Comparison of ENCODE assay signal across 20 mouse cellular contexts in genomic region chr1:80868805-80869204, GRCm38 (mm10).
"Had no signal": no experiment of that assay in that cellular context is flagged by ENCODE, and none has a peak within 500 bp of the region (broad histone marks: within the 10 kb centered on the region; RNA-seq: fewer than 3 reads in every experiment).

No protein-coding gene starts in this region.

- H3K4me2 ChIP-seq: limb, embryonic 13.5 days; liver, embryonic 13.5 days; lung, embryonic 14.5 days; midbrain, embryonic 11.5 days; neural tube, embryonic 12.5 days; neural tube, embryonic 15.5 days had no signal

- H3K27me3 ChIP-seq: limb, embryonic 13.5 days; liver, embryonic 13.5 days; neural tube, embryonic 12.5 days; neural tube, embryonic 15.5 days had no signal

- H3K4me3 ChIP-seq: limb, embryonic 13.5 days; liver, embryonic 13.5 days; neural tube, embryonic 12.5 days; neural tube, embryonic 15.5 days had no signal

- H3K9ac ChIP-seq: limb, embryonic 13.5 days; liver, embryonic 13.5 days; lung, embryonic 14.5 days; neural tube, embryonic 12.5 days; neural tube, embryonic 15.5 days had no signal

- DNase-seq: kidney, adult 18-20 months; kidney, adult 9 months; kidney, postnatal 14 days; kidney, postnatal 4 days; left cerebral cortex, postnatal 4 days; liver, embryonic 13.5 days; lung, embryonic 14.5 days; midbrain, embryonic 14.5 days; right cerebral cortex, adult 18-20 months; right cerebral cortex, postnatal 14 days; right cerebral cortex, postnatal 4 days; thymus, adult 2 months; thymus, postnatal 14 days; thymus, postnatal 4 days had no signal

- ATAC-seq: lung, postnatal 0 days had no signal

- H3K9me3 ChIP-seq: limb, embryonic 13.5 days; liver, embryonic 13.5 days; neural tube, embryonic 12.5 days; neural tube, embryonic 15.5 days had no signal

- H3K4me1 ChIP-seq: limb, embryonic 13.5 days; liver, embryonic 13.5 days; neural tube, embryonic 12.5 days; neural tube, embryonic 15.5 days had no signal

- H3K27ac ChIP-seq: limb, embryonic 13.5 days; liver, embryonic 13.5 days; neural tube, embryonic 12.5 days; neural tube, embryonic 15.5 days; stomach, postnatal 0 days had no signal

- H3K36me3 ChIP-seq: limb, embryonic 13.5 days; liver, embryonic 13.5 days; neural tube, embryonic 12.5 days; neural tube, embryonic 15.5 days had no signal
